Mouse (Mus musculus) forebrain, embryonic 12.5 days (tissue): ENCODE measurements around the gene Ift52. TPM values are rescaled to one million over a fixed set of nuclear protein-coding genes. Genes with fewer than 3 reads are reported as not detected.

Experiments
- ATAC-seq: fragments of 200-750 bp; cut with Nextera tagmentation; 2 replicates; pipeline ENCODE4 v1.8.0; 2017; ENCODE audit warnings: moderate TSS enrichment; ENCODE audit not compliant: low FRiP score
- H3K27ac ChIP-seq: fragments of 300-500 bp; sonication (generic); 2 replicates; pipeline ENCODE4 v1.5.1; 2016; ENCODE audit warnings: mild to moderate bottlenecking
- H3K27me3 ChIP-seq: fragments of 300-500 bp; sonication (generic); 2 replicates; pipeline ENCODE4 v1.6.1; 2016; ENCODE audit warnings: mild to moderate bottlenecking
- H3K36me3 ChIP-seq: fragments of 300-500 bp; sonication (generic); replicated peaks from 2 replicates; pipeline ENCODE4 v1.6.1; 2016; ENCODE audit warnings: mild to moderate bottlenecking
- H3K4me1 ChIP-seq: fragments of 300-500 bp; sonication (generic); 2 replicates; pipeline ENCODE4 v1.6.1; 2016
- H3K4me2 ChIP-seq: fragments of 300-500 bp; sonication (generic); 2 replicates; pipeline ENCODE4 v1.6.1; 2016; ENCODE audit warnings: mild to moderate bottlenecking, moderate library complexity
- H3K4me3 ChIP-seq: fragments of 300-500 bp; sonication (generic); replicated peaks from 2 replicates; pipeline ENCODE4 v1.5.1; 2016; ENCODE audit warnings: mild to moderate bottlenecking
- H3K9ac ChIP-seq: fragments of 300-500 bp; sonication (generic); 2 replicates; pipeline ENCODE4 v1.6.1; 2016; ENCODE audit warnings: mild to moderate bottlenecking
- H3K9me3 ChIP-seq: fragments of 300-500 bp; sonication (generic); 2 replicates; pipeline ENCODE4 v1.6.1; 2016
- WGBS: fragments of 180-500 bp; shearing (Covaris S2); methylation state at CpG from one replicate; pipeline ENCODE4 v1.1.7; 2016; 5-methylcytosine and 5-hydroxymethylcytosine counted together
- polyA plus RNA-seq: library from polyadenylated mRNA; unstranded; fragments of >200 nt; fragmentation: Nextera tagmentation; extraction: Ambion mirVana; gene quantifications from 2 replicates; pipeline ENCODE4 v1.2.1, GENCODE M21; 2016

The Ift52 gene
- polyA plus RNA-seq, 1 experiment from 2014 or later: 48.4 TPM

DNA sequence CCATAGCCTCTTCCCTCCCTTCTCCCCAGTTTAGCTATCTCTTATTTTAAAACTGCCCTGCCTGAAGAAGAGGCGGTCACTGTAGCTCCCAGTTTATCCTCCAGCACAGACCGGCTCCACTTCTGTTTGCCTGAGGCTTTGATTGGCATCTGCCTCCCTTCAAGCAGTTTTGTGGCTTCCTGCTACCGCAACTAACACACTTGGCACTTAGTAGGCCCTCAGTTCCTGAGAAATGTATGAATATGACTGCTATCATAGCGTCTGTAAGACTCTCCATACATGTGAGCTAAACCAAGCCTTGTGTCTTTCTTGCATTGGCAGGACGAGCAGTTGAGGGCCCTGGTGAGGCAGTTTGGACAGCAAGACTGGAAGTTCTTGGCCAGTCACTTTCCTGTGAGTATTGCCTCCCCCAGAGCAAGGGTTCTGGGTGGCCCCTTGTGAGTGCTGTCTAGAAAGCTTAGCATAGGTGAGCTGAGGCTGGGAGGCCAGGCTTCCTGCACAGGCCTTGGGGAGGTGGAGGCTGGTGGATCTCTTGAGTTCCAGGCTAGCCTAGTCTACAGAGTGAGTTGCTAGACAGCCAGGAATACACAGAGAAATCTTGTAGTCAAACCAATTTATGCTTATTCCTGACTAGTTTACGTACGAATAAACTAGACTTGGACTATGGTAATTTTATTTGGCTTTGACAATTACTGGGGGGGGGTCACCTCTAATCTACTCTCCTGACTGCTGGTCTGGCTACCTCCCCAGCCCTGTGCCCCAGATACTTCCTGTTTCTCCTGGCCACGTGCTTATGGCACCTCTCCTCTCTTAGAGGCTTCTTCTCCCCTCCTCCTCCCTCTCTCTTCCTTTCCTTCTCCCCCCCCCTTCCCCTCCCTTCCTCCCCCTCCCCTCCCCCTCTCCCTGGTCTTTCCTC lies 44.3 kb downstream of the Ift52 start:
- Histone ChIP-seq H3K4me3 (no peak overlapping the region), H3K4me2 (no peak overlapping the region), H3K4me1 (peaks cover 5% of the 10 kb centered on the region; the same call in 1 of the 2 replicates), H3K36me3 (peaks cover 35% of the 10 kb centered on the region), H3K27me3 (no peaks in the 10 kb centered on the region), H3K27ac (no peak overlapping the region), H3K9ac (no peak overlapping the region), H3K9me3 (no peaks in the 10 kb centered on the region)
- WGBS: 79% methylated on average over 8 of the region's 8 CpGs
- ATAC-seq: no peak

DNA sequence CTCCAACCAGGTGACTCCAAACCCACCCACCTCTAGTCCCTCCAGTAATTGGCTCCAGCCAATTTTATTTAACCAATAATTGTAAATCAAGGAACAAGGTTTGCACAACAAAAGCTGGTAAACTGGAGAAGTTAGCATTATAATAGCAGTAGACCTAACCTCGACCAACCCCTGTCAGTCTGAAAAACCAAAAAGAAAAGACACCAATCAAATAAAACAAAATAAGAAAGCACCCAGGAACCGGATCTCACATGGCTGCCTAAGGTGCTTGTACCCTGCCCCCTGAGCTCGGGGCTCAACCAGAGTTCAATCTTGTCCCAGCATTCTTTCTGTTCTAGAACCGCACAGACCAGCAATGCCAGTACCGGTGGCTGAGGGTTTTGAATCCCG lies 45.0 kb downstream of the Ift52 start:
- no peak overlapping the region for H3K4me3 ChIP-seq
- no peak for ATAC-seq
- no peaks in the 10 kb centered on the region for H3K27me3 ChIP-seq
- no peaks in the 10 kb centered on the region for H3K4me1 ChIP-seq
- H3K9me3 ChIP-seq: no peaks in the 10 kb centered on the region
- H3K27ac ChIP-seq: no peak overlapping the region
- no peak overlapping the region for H3K4me2 ChIP-seq
- peaks cover 37% of the 10 kb centered on the region for H3K36me3 ChIP-seq
- 72% methylated on average over 6 of the region's 6 CpGs for WGBS
- no peak overlapping the region for H3K9ac ChIP-seq

DNA sequence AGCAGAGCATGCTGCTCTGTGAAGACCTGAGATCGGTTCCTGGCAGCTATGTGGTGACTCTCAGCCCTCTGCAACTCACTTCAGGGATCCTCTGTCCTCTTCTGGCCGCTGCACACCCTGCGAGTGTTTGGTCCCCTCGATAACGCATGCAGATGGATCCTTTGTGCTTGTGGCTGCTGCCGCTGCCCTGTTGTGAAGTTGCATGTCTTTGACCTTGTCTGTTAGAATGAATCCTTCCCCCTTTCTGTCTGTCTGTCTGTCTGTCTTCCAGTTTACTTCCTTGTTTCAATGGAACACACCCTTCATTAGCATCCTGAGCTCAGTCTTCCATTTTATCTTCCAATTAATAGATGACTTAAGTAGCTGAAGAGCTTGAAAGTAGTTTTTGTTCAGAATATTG lies 49.2 kb downstream of the Ift52 start:
- Histone ChIP-seq H3K27me3 (no peaks in the 10 kb centered on the region), H3K36me3 (peaks cover 65% of the 10 kb centered on the region), H3K9ac (no peak overlapping the region), H3K4me1 (no peaks in the 10 kb centered on the region), H3K9me3 (no peaks in the 10 kb centered on the region), H3K4me3 (no peak overlapping the region), H3K4me2 (no peak overlapping the region), H3K27ac (no peak overlapping the region)
- WGBS: 93% methylated on average over 6 of the region's 6 CpGs
- no peak for ATAC-seq

DNA sequence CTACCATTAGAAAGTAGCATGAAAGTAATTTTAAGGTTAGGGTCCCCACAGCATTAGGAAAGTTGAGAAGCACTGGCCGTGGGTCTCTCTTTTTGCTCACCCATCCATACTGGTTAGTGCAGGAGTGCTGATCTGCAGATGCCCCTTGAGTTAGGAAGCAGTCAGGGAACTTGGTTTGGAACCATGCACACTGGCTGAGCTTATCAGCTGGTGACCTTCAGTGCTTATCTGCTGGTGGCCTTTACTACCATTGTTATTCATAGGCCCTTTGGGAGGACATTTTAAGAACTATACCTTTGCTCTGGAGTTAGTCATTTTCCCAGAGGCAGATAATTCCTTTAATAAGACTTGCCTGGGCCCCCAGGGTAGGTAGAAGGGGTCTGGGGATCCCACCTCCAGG lies 50.1 kb downstream of the Ift52 start:
- ATAC-seq: no peak
- 93% methylated on average over 1 of the region's 1 CpGs for WGBS
- H3K4me1 ChIP-seq: no peaks in the 10 kb centered on the region
- no peak overlapping the region for H3K9ac ChIP-seq
- H3K4me2 ChIP-seq: no peak overlapping the region
- peaks cover 71% of the 10 kb centered on the region for H3K36me3 ChIP-seq
- no peak overlapping the region for H3K4me3 ChIP-seq
- H3K9me3 ChIP-seq: no peaks in the 10 kb centered on the region
- no peak overlapping the region for H3K27ac ChIP-seq
- no peaks in the 10 kb centered on the region for H3K27me3 ChIP-seq

DNA sequence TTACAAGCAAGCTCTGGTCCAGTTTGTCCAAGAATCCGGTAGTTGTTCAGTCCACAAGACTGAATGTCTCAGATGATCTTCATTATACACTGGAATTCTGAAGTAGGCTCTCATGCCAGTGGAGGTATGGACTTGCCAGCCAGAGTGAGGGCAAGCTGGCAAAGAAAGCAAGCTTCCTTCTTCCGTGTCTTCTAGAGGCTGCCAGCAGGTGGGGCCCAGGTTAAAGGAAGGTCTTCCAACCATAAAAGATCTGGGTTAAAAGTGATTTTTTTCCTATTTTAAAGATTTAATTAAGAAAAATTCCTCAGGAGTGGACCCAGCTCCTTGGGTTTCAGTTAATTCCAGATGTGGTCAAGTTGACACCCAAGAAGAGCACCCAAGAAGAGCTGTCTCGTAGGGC lies 53.1 kb downstream of the Ift52 start:
- ATAC-seq: no peak
- peaks cover 71% of the 10 kb centered on the region for H3K36me3 ChIP-seq
- no peak overlapping the region for H3K9ac ChIP-seq
- H3K4me3 ChIP-seq: no peak overlapping the region
- H3K27me3 ChIP-seq: no peaks in the 10 kb centered on the region
- H3K27ac ChIP-seq: no peak overlapping the region
- no peak overlapping the region for H3K4me2 ChIP-seq
- no peaks in the 10 kb centered on the region for H3K4me1 ChIP-seq
- WGBS: 92% methylated on average over 3 of the region's 3 CpGs
- no peaks in the 10 kb centered on the region for H3K9me3 ChIP-seq

DNA sequence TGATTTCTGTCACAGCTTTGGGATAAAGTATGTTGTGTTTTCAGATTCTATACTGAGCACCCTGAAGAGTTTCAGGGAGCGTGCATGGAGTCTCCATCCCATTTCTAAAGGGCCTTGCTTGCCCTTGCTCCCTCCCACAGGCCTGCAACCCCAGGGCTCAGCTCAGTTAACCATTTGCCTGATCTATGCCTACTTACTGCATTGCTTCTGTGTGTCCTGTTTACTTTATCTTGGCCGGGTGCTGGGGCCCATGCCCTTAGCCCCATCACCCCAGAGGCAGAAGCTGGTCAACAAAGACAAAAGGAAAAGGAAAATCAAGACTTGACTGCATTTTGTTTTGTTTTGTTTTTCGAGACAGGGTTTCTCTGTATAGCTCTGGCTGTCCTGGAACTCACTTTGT lies 54.4 kb downstream of the Ift52 start:
- no peaks in the 10 kb centered on the region for H3K4me1 ChIP-seq
- H3K4me3 ChIP-seq: no peak overlapping the region
- no peaks in the 10 kb centered on the region for H3K27me3 ChIP-seq
- no peak for ATAC-seq
- no peak overlapping the region for H3K4me2 ChIP-seq
- H3K27ac ChIP-seq: no peak overlapping the region
- peaks cover 67% of the 10 kb centered on the region for H3K36me3 ChIP-seq
- H3K9me3 ChIP-seq: no peaks in the 10 kb centered on the region
- H3K9ac ChIP-seq: no peak overlapping the region
- WGBS: 87% methylated on average over 3 of the region's 3 CpGs

DNA sequence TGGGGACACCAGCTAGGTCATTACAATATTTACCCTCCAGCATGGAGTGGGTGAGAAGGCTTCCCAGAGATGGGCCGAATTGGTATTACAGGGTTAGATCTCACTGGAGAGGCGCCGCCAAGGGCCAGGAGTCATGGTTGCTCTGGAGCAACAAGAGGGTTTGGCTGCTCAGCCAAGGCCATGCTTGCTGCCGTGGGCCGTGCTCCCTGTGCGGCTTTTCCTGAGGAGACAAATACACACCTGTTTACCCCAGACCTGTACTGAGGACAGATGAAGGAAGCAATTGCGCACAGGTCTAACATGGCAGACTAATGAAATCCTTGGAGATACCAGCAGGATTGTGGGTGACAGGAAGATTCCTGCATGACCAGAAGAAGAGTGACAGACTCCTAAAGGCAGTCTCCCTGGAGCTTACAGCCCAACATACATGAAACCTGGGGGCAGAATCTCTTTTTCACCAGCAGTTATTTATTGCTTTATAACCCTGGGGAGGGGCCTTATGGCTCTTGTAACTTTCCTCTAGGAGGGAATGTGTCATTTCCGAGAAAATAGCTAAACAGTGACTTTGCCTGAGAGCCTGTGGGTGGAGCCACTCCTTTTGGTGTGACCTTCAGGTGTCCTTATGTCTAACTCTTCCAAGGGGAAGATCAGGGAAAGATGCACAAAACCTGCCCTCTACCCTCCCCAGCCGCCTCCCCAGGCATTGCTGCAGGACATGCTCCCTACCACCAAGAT lies 56.0 kb downstream of the Ift52 start:
- Histone ChIP-seq H3K4me1 (no peaks in the 10 kb centered on the region), H3K36me3 (peaks cover 68% of the 10 kb centered on the region), H3K27ac (no peak overlapping the region), H3K4me3 (no peak overlapping the region), H3K27me3 (no peaks in the 10 kb centered on the region), H3K9me3 (no peaks in the 10 kb centered on the region), H3K4me2 (no peak overlapping the region), H3K9ac (no peak overlapping the region)
- WGBS: 92% methylated on average over 9 of the region's 9 CpGs
- ATAC-seq: no peak

DNA sequence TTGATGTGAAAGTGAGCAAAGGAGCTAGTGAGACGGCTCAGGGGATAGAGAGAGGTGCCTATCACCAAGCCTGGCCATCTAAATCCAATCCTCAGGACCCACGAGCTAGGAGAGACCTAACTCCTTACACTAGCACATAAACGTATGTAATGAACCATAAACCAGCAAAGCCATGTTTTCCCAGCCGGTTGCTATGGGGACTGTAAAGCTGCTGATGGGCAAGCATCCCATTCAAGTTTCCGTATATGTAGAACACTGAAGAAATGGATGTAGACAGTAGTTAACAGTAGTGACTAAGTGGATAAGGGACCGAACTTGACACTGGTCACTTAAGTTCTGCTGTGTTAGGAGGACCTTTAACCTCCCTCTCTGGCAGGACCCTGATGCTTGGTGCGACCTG lies 56.9 kb downstream of the Ift52 start:
- Histone ChIP-seq H3K9ac (no peak overlapping the region), H3K36me3 (peaks cover 63% of the 10 kb centered on the region), H3K9me3 (no peaks in the 10 kb centered on the region), H3K4me3 (no peak overlapping the region), H3K27ac (no peak overlapping the region), H3K4me1 (no peaks in the 10 kb centered on the region), H3K4me2 (no peak overlapping the region), H3K27me3 (no peaks in the 10 kb centered on the region)
- WGBS: 87% methylated on average over 7 of the region's 7 CpGs
- ATAC-seq: no peak

DNA sequence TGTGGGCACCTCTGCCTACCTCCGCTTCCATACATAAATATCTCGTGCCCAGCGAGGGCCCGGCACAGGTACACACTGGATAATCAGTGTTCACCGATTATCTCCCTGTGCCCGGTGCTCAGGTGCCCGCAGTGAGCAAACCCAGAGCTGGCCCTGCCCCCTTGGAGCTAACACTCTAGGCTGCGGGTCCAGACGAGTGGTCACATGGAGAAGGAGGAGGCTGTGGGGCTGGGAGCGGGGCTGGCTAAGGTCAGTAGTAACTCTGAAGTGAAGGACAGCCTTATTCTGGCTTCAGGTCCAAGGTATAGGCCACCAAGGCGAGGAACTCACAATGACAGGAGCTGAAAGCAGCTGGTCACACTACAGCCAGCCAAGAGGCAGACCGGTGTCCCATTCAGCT lies 57.7 kb downstream of the Ift52 start:
- no peaks in the 10 kb centered on the region for H3K9me3 ChIP-seq
- no peak overlapping the region for H3K4me2 ChIP-seq
- no peak; the same call in 1 of the 2 replicates for ATAC-seq
- no peak overlapping the region for H3K4me3 ChIP-seq
- WGBS: 92% methylated on average over 12 of the region's 12 CpGs
- peaks cover 66% of the 10 kb centered on the region for H3K36me3 ChIP-seq
- H3K27me3 ChIP-seq: no peaks in the 10 kb centered on the region
- H3K27ac ChIP-seq: no peak overlapping the region
- H3K4me1 ChIP-seq: no peaks in the 10 kb centered on the region
- H3K9ac ChIP-seq: no peak overlapping the region

DNA sequence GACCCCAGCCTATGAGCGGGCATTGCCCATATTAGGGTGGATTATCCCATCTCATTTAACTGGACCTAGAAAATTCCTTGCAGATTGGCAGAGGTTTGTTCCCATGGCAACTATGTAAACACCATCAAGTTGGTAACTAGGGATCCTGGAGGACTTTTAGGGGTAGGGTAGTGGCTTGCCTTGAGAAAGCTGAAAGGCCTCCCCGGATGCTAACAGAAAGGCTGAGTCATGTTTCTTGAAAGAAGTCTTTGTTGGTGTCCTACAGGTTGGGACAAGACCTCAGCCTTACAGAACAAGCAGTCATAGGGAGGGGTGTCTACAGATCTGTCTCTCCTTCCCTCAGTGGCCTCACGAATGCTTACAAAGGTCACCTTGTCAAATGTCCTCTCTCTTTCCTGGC lies 58.1 kb downstream of the Ift52 start:
- H3K9me3 ChIP-seq: no peaks in the 10 kb centered on the region
- WGBS: 75% methylated on average over 3 of the region's 3 CpGs
- H3K4me2 ChIP-seq: no peak overlapping the region
- H3K27me3 ChIP-seq: no peaks in the 10 kb centered on the region
- H3K4me3 ChIP-seq: no peak overlapping the region
- no peak overlapping the region for H3K27ac ChIP-seq
- ATAC-seq: no peak
- no peak overlapping the region for H3K9ac ChIP-seq
- H3K36me3 ChIP-seq: peaks cover 66% of the 10 kb centered on the region
- H3K4me1 ChIP-seq: no peaks in the 10 kb centered on the region

DNA sequence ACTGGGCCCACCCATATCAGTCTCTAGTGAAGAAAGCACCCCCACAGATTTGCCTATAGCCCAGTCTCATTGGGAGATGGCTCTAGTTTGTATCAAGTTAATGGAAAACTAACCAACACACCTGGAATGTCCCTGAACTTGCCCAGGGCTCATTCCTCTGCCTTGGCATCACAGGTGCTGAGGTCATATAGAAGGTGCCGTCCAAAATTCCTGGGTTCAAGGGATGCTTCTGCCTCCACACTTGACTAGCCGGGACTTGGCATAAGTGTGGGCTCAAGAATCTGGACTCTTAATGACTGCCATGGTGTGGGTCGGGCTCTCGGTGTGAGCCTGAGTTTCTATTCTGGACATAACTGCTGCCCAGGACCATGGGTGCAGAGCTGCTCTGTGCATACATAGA lies 61.9 kb downstream of the Ift52 start:
- Histone ChIP-seq H3K4me2 (no peak overlapping the region), H3K4me1 (no peaks in the 10 kb centered on the region), H3K36me3 (peaks cover 61% of the 10 kb centered on the region), H3K9ac (no peak overlapping the region), H3K27me3 (no peaks in the 10 kb centered on the region), H3K27ac (no peak overlapping the region), H3K4me3 (no peak overlapping the region), H3K9me3 (no peaks in the 10 kb centered on the region)
- ATAC-seq: no peak
- 96% methylated on average over 4 of the region's 4 CpGs for WGBS

DNA sequence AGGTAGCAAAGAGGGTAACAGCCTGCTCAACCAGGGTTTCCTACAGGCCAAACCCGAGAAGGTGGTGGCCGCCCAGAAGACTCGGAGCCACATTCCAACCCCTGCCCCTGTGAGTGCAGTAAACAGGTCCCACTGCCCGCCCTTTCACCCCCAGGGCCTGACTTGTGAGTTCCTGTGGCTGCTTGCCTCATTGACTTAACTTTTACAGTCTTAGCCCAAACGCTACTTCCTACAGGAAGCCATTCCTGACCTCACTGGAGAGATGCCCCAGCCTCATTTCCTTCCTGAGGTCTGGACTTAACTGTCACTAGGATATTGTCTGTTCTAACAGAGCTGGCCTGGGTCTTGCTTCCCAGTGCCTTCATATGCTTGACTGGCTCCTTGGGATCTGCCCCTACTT lies 65.4 kb downstream of the Ift52 start:
- H3K27ac ChIP-seq: no peak overlapping the region
- no peak overlapping the region for H3K9ac ChIP-seq
- no peaks in the 10 kb centered on the region for H3K27me3 ChIP-seq
- H3K4me2 ChIP-seq: no peak overlapping the region
- no peak for ATAC-seq
- peaks cover 40% of the 10 kb centered on the region for H3K36me3 ChIP-seq
- WGBS: 88% methylated on average over 5 of the region's 5 CpGs
- H3K4me3 ChIP-seq: no peak overlapping the region
- no peaks in the 10 kb centered on the region for H3K4me1 ChIP-seq
- no peaks in the 10 kb centered on the region for H3K9me3 ChIP-seq

DNA sequence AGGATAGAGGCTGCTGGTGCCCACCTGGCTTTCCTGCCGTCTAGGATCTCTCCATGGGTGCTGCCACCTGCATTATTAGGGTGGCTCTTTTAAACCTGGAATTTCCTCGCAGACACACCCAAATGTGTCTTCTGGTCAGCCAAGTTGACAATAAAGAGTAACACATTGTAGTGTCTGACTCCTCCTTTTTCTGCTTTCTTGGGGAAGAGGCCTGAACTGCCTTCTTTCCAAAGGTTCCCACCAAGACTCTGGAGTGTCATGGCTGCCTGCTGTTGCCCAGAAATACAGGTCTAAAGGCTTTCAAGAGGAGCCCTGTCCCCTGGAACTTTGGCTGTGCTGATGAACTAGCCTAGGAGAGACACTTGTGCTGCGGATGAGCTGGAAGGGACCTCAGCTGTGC lies 67.4 kb downstream of the Ift52 start:
- Histone ChIP-seq H3K36me3 (peaks cover 29% of the 10 kb centered on the region), H3K27me3 (no peaks in the 10 kb centered on the region), H3K9ac (no peak overlapping the region), H3K9me3 (no peaks in the 10 kb centered on the region), H3K4me3 (no peak overlapping the region), H3K4me2 (no peak overlapping the region), H3K27ac (no peak overlapping the region), H3K4me1 (no peaks in the 10 kb centered on the region)
- no peak for ATAC-seq
- WGBS: 95% methylated on average over 3 of the region's 3 CpGs
